ENCODE assay signal across 8 mouse cellular contexts in the genomic region with DNA sequence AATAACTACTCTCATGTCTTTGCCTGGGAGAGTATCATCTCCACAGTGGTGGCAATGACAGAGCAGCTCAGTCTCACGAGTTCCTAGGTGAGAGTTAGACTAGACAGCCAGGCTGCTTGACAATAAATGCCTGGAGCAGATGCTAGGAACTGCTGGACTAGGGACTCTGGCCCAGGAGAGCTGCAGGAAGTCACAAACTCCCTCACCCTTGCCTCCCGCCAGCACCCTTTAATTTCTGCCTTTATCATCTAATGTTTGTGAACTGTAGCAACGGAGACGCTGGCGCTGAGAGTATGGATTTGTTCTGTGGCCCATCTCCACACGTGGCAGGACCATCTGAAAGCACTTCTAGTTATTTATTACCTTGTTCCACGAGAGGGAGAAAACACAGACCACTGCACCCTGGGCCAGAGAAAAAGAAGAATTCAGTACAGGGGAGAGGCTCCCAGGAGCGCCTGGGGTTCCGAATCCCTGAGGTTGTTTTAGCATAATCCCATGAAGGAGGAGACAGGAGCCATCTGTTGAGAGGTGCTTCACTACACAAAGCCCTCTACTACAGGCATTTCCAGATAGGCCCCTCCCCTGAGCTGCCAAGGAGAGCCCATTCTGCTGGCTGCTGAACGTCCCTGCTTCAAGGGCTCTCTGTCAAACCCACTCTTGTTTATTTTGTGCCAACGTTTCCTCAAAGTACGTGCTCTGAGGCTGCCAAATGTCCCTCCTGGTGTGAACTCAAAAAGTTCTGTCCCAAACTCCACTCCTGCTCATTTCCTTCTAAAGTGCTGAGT.
DNase-seq lines count a peak whose midpoint lies in the region; ATAC-seq and TF ChIP-seq lines count a peak whose summit lies in the region.

No protein-coding gene starts in this region.

- no peak overlapping the region for H3K4me3 ChIP-seq in forebrain, postnatal 0 days (ENCODE audit: low read depth, low read length)
- H3K4me3 ChIP-seq in intestine, embryonic 15.5 days (replicated peaks) = no peak overlapping the region
- H3K4me3 ChIP-seq in liver, postnatal 0 days (ENCODE audit: low read depth, low read length) = no peak overlapping the region

- ATAC-seq in forebrain, postnatal 0 days = peak; percentile 64
- peak; percentile 81 for ATAC-seq in intestine, embryonic 15.5 days
- peak; percentile 43 for ATAC-seq in liver, postnatal 0 days

- peak; percentile 35 to 38 for DNase-seq in cerebellum, postnatal 10 days
- DNase-seq in cerebellum, postnatal 4 days (ENCODE audit: low spot score in 2 of 2) = no peak
- peak; percentile 48 for DNase-seq in forebrain, postnatal 0 days
- no peak for DNase-seq in liver, postnatal 0 days
- DNase-seq in retina, embryonic 14.5 days (ENCODE audit: low spot score) = peak; percentile 37
- DNase-seq in thymus, postnatal 14 days = no peak
- DNase-seq in layer of hippocampus, postnatal 25 days (ENCODE audit: extremely low spot score in 1 of 2, low spot score in 1 of 2) = no peak

- no peaks in the 10 kb centered on the region for H3K36me3 ChIP-seq in forebrain, postnatal 0 days (ENCODE audit: insufficient read depth)
- no peaks in the 10 kb centered on the region for H3K36me3 ChIP-seq in intestine, embryonic 15.5 days
- peaks cover 8% of the 10 kb centered on the region; the same call in 1 of the 2 replicates for H3K36me3 ChIP-seq in liver, postnatal 0 days (replicated peaks; ENCODE audit: insufficient read depth, low read length)

- H3K4me2 ChIP-seq in forebrain, postnatal 0 days (ENCODE audit: low read depth) = peak overlapping the region; percentile 3; the same call in 1 of the 2 replicates
- H3K4me2 ChIP-seq in intestine, embryonic 15.5 days (replicated peaks) = peak overlapping the region; percentile 26
- no peak overlapping the region for H3K4me2 ChIP-seq in liver, postnatal 0 days (ENCODE audit: low read depth, low read length)

- H3K9ac ChIP-seq in forebrain, postnatal 0 days = 0 out of 2 replicates have a peak overlapping the region, but pooled peaks have one; percentile 25
- no peak overlapping the region for H3K9ac ChIP-seq in intestine, embryonic 15.5 days
- no peak overlapping the region for H3K9ac ChIP-seq in liver, postnatal 0 days (replicated peaks)

- TF ChIP-seq EP300 in liver, postnatal 0 days (IDR thresholded peaks at IDR 0.05; ENCODE audit: low read depth) = no peak

- peak overlapping the region; percentile 46 for H3K27ac ChIP-seq in forebrain, postnatal 0 days (ENCODE audit: low read depth, low read length)
- H3K27ac ChIP-seq in intestine, embryonic 15.5 days = peak overlapping the region; percentile 89
- H3K27ac ChIP-seq in liver, postnatal 0 days (ENCODE audit: low read depth) = peak overlapping the region; percentile 73

- H3K4me1 ChIP-seq in forebrain, postnatal 0 days (ENCODE audit: insufficient read depth) = peaks cover 6% of the 10 kb centered on the region
- peaks cover 20% of the 10 kb centered on the region for H3K4me1 ChIP-seq in intestine, embryonic 15.5 days (replicated peaks)
- peaks cover 22% of the 10 kb centered on the region for H3K4me1 ChIP-seq in liver, postnatal 0 days (ENCODE audit: insufficient read depth)

- 17% methylated on average over 12 of the region's 12 CpGs for WGBS in forebrain, postnatal 0 days
- WGBS in intestine, embryonic 15.5 days = 6% methylated on average over 12 of the region's 12 CpGs
- WGBS in liver, postnatal 0 days (ENCODE audit: insufficient replicate concordance) = 36% methylated on average over 12 of the region's 12 CpGs

- no peaks in the 10 kb centered on the region for H3K27me3 ChIP-seq in forebrain, postnatal 0 days (ENCODE audit: insufficient read depth, low read length)
- H3K27me3 ChIP-seq in intestine, embryonic 15.5 days (replicated peaks) = no peaks in the 10 kb centered on the region
- H3K27me3 ChIP-seq in liver, postnatal 0 days (ENCODE audit: insufficient read depth, low read length) = no peaks in the 10 kb centered on the region

- no peak for TF ChIP-seq CTCF in forebrain, postnatal 0 days (IDR thresholded peaks at IDR 0.05; ENCODE audit: low read depth)
- no peak for TF ChIP-seq CTCF in liver, postnatal 0 days (IDR thresholded peaks at IDR 0.05; ENCODE audit: low read depth)

- H3K9me3 ChIP-seq in forebrain, postnatal 0 days (ENCODE audit: low read length) = no peaks in the 10 kb centered on the region
- no peaks in the 10 kb centered on the region for H3K9me3 ChIP-seq in intestine, embryonic 15.5 days
- H3K9me3 ChIP-seq in liver, postnatal 0 days (ENCODE audit: low read length) = no peaks in the 10 kb centered on the region

Comparison
In these comparisons a context has a peak if more than half of its experiments do, and no peak if none do; other contexts are left out.
1. DNase-seq: peak in cerebellum, postnatal 10 days (2 of 2), forebrain, postnatal 0 days (single experiment) and retina, embryonic 14.5 days (single experiment); none in cerebellum, postnatal 4 days (0 of 2), liver, postnatal 0 days (single experiment), thymus, postnatal 14 days (single experiment) and layer of hippocampus, postnatal 25 days (0 of 2).
2. Peak in every context shown above with its lines, with median percentiles within 50 percentile points of each other: ATAC-seq and H3K27ac ChIP-seq.